8 mouse cellular contexts compared by ENCODE assay signal in genomic region chr16:87700395-87700765, GRCm38 (mm10). TPM values are rescaled to one million over a fixed set of nuclear protein-coding genes. Genes with fewer than 3 reads are reported as not detected.
A peak's percentile ranks its signal among the peaks of the same experiment; 100 is the strongest.
DNase-seq lines count a peak whose midpoint lies in the region; ATAC-seq and TF ChIP-seq lines count a peak whose summit lies in the region.

No protein-coding gene starts in this region.

- peaks cover 30% of the 10 kb centered on the region for H3K4me1 ChIP-seq in heart, embryonic 16.5 days (ENCODE audit: control insufficient read depth, insufficient read depth, low read length)
- peaks cover 7 to 32% of the 10 kb centered on the region in 2 experiments for H3K4me1 ChIP-seq in MEL (ENCODE audit: control insufficient read depth in 1 of 2, insufficient read depth in 2 of 2, low read length in 2 of 2)
- no peaks in the 10 kb centered on the region for H3K4me1 ChIP-seq in hindbrain, embryonic 11.5 days (replicated peaks; ENCODE audit: control insufficient read depth, insufficient read depth, low read length)
- H3K4me1 ChIP-seq in midbrain, embryonic 10.5 days, result peaks cover 55% of the 10 kb centered on the region

- no peak for DNase-seq in heart, postnatal 4 days
- no peak for DNase-seq in MEL (ENCODE audit: low read depth, low spot score)
- DNase-seq in hindbrain, embryonic 11.5 days (ENCODE audit: low spot score), result no peak
- no peak for DNase-seq in midbrain, embryonic 10.5 days (ENCODE audit: low spot score)
- no peak for DNase-seq in ovary, postnatal 36 days (ENCODE audit: low spot score)
- no peak for DNase-seq in thymus, postnatal 36 days

- TF ChIP-seq RAD21 in MEL (IDR thresholded peaks at IDR 0.05; ENCODE audit: low read depth, low read length), result no peak

- peak overlapping the region; percentile 91 for H3K9ac ChIP-seq in heart, embryonic 16.5 days (ENCODE audit: low read length)
- peak overlapping the region; percentile 96 for H3K9ac ChIP-seq in MEL (ENCODE audit: control insufficient read depth, low read depth, low read length, poor library complexity, severe bottlenecking)
- peak overlapping the region; percentile 94 for H3K9ac ChIP-seq in hindbrain, embryonic 11.5 days (ENCODE audit: low read depth, low read length)

- H3K4me2 ChIP-seq in heart, embryonic 16.5 days (ENCODE audit: low read depth, low read length), result peak overlapping the region; percentile 63
- peak overlapping the region; percentile 72 for H3K4me2 ChIP-seq in hindbrain, embryonic 11.5 days (replicated peaks; ENCODE audit: low read depth, low read length)

- peaks cover 48% of the 10 kb centered on the region for H3K79me2 ChIP-seq in MEL (ENCODE audit: control insufficient read depth, insufficient read depth, low read length, poor library complexity)

- H3K27me3 ChIP-seq in heart, embryonic 16.5 days (ENCODE audit: control insufficient read depth, insufficient read depth, low read length), result no peaks in the 10 kb centered on the region
- H3K27me3 ChIP-seq in MEL (ENCODE audit: control insufficient read depth in 1 of 2, insufficient read depth in 2 of 2, low read length in 2 of 2), result no peaks in the 10 kb centered on the region
- H3K27me3 ChIP-seq in hindbrain, embryonic 11.5 days (ENCODE audit: control insufficient read depth, insufficient read depth, low read length), result no peaks in the 10 kb centered on the region
- H3K27me3 ChIP-seq in midbrain, embryonic 10.5 days (ENCODE audit: low read depth, poor library complexity, severe bottlenecking), result peaks cover 8% of the 10 kb centered on the region

- H3K27ac ChIP-seq in heart, embryonic 16.5 days (ENCODE audit: low read length), result peak overlapping the region; percentile 91
- peak overlapping the region; percentile 93 for H3K27ac ChIP-seq in MEL (ENCODE audit: control insufficient read depth, low read depth, low read length)
- H3K27ac ChIP-seq in hindbrain, embryonic 11.5 days (ENCODE audit: low read depth, low read length), result peak overlapping the region; percentile 94; the same call in 1 of the 2 replicates
- peak overlapping the region; percentile 98 for H3K27ac ChIP-seq in midbrain, embryonic 10.5 days (replicated peaks)

- no peaks in the 10 kb centered on the region for H3K9me3 ChIP-seq in heart, embryonic 16.5 days (replicated peaks; ENCODE audit: control insufficient read depth, low read length)
- no peaks in the 10 kb centered on the region for H3K9me3 ChIP-seq in MEL (replicated peaks; ENCODE audit: insufficient read depth, low read length)
- no peaks in the 10 kb centered on the region for H3K9me3 ChIP-seq in hindbrain, embryonic 11.5 days (ENCODE audit: control insufficient read depth, low read length)
- H3K9me3 ChIP-seq in midbrain, embryonic 10.5 days (replicated peaks), result no peaks in the 10 kb centered on the region

- 27% methylated on average over 3 of the region's 3 CpGs for WGBS in heart, embryonic 16.5 days
- 31% methylated on average over 3 of the region's 3 CpGs for WGBS in hindbrain, embryonic 11.5 days
- 32% methylated on average over 3 of the region's 3 CpGs for WGBS in midbrain, embryonic 10.5 days

- no peak for TF ChIP-seq CTCF in MEL (IDR thresholded peaks at IDR 0.05 in 2 of 3, conservative IDR thresholded peaks at IDR 0.05 in 1 of 3; ENCODE audit: control insufficient read depth in 1 of 3, insufficient read depth in 1 of 3, low read depth in 2 of 3, low read length in 3 of 3, poor library complexity in 1 of 3, severe bottlenecking in 1 of 3)

- ATAC-seq in heart, embryonic 16.5 days (replicated peaks; ENCODE audit: extremely low read depth, insufficient read depth, low FRiP score), result no peak
- no peak for ATAC-seq in hindbrain, embryonic 11.5 days (ENCODE audit: low FRiP score)
- ATAC-seq in cerebellum, adult (ENCODE audit: insufficient number of reproducible peaks, low FRiP score, low TSS enrichment), result no peak

- H3K4me3 ChIP-seq in heart, embryonic 16.5 days (ENCODE audit: low read length), result peak overlapping the region; percentile 66
- peak overlapping the region; percentile 96 to 98 for H3K4me3 ChIP-seq in MEL (ENCODE audit: control insufficient read depth in 1 of 2, insufficient read depth in 1 of 2, low read depth in 2 of 2, low read length in 2 of 2)
- peak overlapping the region; percentile 82 for H3K4me3 ChIP-seq in hindbrain, embryonic 11.5 days (ENCODE audit: low read depth, low read length)
- peak overlapping the region; percentile 88 for H3K4me3 ChIP-seq in midbrain, embryonic 10.5 days

- no peaks in the 10 kb centered on the region for H3K36me3 ChIP-seq in heart, embryonic 16.5 days (ENCODE audit: control insufficient read depth, insufficient read depth)
- peaks cover 0 to 32% of the 10 kb centered on the region in 2 experiments; a peak in 2 of 4 replicates for H3K36me3 ChIP-seq in MEL (ENCODE audit: control insufficient read depth in 1 of 2, insufficient read depth in 2 of 2, low read length in 2 of 2)
- no peaks in the 10 kb centered on the region for H3K36me3 ChIP-seq in hindbrain, embryonic 11.5 days (ENCODE audit: control insufficient read depth, insufficient read depth, low read length)
- no peaks in the 10 kb centered on the region for H3K36me3 ChIP-seq in midbrain, embryonic 10.5 days

- no peak; a peak in 1 of 4 replicates for TF ChIP-seq EP300 in MEL (IDR thresholded peaks at IDR 0.05; ENCODE audit: low read depth in 1 of 2, low read length in 2 of 2)

- TF ChIP-seq POLR2A in MEL (IDR thresholded peaks at IDR 0.05; ENCODE audit: control insufficient read depth in 1 of 2, insufficient read depth in 1 of 2, low read depth in 1 of 2, low read length in 2 of 2, poor library complexity in 1 of 2), result no peak

TF ChIP-seq in MEL, 35 proteins besides CTCF, POLR2A, EP300 and RAD21:
- no peak for TF ChIP-seq SMC3 (IDR thresholded peaks at IDR 0.05; ENCODE audit: low read depth, low read length)
- 0 out of 2 replicates have a peak, but pooled peaks have one; percentile 46 for TF ChIP-seq NRF1 (IDR thresholded peaks at IDR 0.05; ENCODE audit: insufficient read depth, low read depth, low read length, poor library complexity, severe bottlenecking)
- peak; percentile 56 for TF ChIP-seq ZNF384 (IDR thresholded peaks at IDR 0.05; ENCODE audit: low read depth, low read length)
- TF ChIP-seq USF1 (IDR thresholded peaks at IDR 0.05; ENCODE audit: low read depth, low read length), result peak; percentile 41; the same call in 1 of the 2 replicates
- TF ChIP-seq TBP (IDR thresholded peaks at IDR 0.05; ENCODE audit: low read depth, low read length), result no peak
- no peak for TF ChIP-seq MXI1 (IDR thresholded peaks at IDR 0.05; ENCODE audit: low read depth, low read length)
- no peak for TF ChIP-seq ZKSCAN1 (IDR thresholded peaks at IDR 0.05; ENCODE audit: low read depth, low read length)
- TF ChIP-seq ELF1 (IDR thresholded peaks at IDR 0.05; ENCODE audit: low read depth, low read length), result no peak
- peak; percentile 57; the same call in 1 of the 2 replicates for TF ChIP-seq ETS1 (IDR thresholded peaks at IDR 0.05; ENCODE audit: low read depth, low read length)

RNA-seq across cellular contexts. Expression of gene Bach1, which starts 1.6 kb away (rescaled TPM):
- 8.2 and 9.8 TPM in 2 replicates for polyA plus RNA-seq in heart, embryonic 16.5 days (2015; fragmentation: Nextera tagmentation; extraction: Ambion mirVana)
- 10 to 100 TPM; 25.9 to 28.7 TPM for total RNA-seq in heart, postnatal 4 days (2021)
- 21.1 and 23.1 TPM in 2 replicates for total RNA-seq in MEL (2012; rRNA removed)
- polyA plus RNA-seq in MEL (2012; ENCODE audit: insufficient read depth in 1 of 2, insufficient read length in 2 of 2, low read depth in 1 of 2, low replicate concordance in 2 of 2, missing spikeins in 1 of 2), result 10 to 100 TPM in 1 of 2 experiments, not detected in 1; 20.5 TPM
- 24.8 and 30.2 TPM in 2 replicates for polyA plus RNA-seq in hindbrain, embryonic 11.5 days (2014; fragmentation: Nextera tagmentation; extraction: Ambion mirVana)
- 12.9 and 14.4 TPM in 2 replicates for polyA plus RNA-seq in midbrain, embryonic 10.5 days (2016; fragmentation: Nextera tagmentation; extraction: Ambion mirVana)
